Mouse (Mus musculus) layer of hippocampus, adult 2 months (tissue): Measurements from ENCODE around the gene Celf2. TPM values are rescaled to one million over a fixed set of nuclear protein-coding genes. Genes with fewer than 3 reads are reported as not detected.

Experiments used
- DNase-seq, 2 experiments: peaks; one replicate each; pipeline ENCODE4 v3.0.0; 2022; ENCODE audit warnings: low spot score in 2 of 2
- H3K27ac ChIP-seq: fragments of 200-600 bp; 2 replicates; pipeline ENCODE4 v1.8.1; 2022
- H3K4me3 ChIP-seq: fragments of 200-600 bp; 2 replicates; pipeline ENCODE4 v1.8.1; 2022; ENCODE audit warnings: mild to moderate bottlenecking
- CTCF ChIP-seq: fragments of 200-600 bp; conservative IDR thresholded peaks from 2 replicates; pipeline ENCODE4 v1.8.1; 2022; ENCODE audit warnings: antibody characterized with exemption, mild to moderate bottlenecking, moderate library complexity
- total RNA-seq, 2 experiments: library from RNA; stranded (reverse); gene quantifications; 2 replicates each; pipeline ENCODE4 v1.2.3; 2021

Gene Celf2
- total RNA-seq, 2 experiments from 2014 or later, result 500 to 535 TPM

DNA sequence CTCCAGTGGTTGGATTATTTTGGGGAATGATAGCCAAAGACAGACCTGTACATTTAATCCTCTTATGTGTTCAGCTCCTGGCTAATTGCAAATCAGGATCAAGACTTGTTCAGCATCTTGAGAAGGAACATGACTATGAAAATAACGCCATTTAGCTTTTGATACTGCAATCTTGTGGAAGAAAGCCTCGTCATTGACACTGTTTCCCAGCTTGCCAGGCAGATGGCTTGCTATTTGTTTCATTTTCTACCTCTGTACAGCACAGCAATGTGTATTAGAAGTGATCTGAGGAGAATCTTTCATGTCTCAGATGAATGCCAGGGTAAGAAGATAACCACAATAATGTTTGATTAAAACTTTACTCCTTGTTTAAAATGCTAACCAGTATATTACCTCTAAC lies 315.9 kb downstream of the Celf2 start:
- DNase-seq, result peak in 1 of 2 experiments; percentile 41
- TF ChIP-seq CTCF, result no peak
- peak overlapping the region; percentile 76 for H3K27ac ChIP-seq
- H3K4me3 ChIP-seq, result no peak overlapping the region

DNA sequence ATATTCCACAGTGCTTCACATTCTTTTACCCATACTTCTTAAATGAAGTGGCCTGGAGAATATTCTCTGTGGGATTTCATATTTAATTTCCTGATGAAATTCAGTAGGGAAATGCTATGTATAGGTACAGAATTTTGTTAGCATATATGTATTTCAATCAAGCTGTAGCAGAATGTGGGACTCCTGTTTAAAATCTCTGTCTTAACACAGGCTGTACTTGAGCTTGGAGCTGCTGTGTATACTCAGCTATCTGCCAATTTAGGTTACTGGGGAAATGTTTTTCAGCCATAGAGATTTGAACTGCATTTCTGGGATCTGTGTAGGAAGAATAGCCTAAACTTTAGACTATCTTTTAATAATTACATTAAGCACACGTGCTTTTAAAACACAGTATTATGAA lies 330.2 kb downstream of the Celf2 start:
- DNase-seq, result no peak
- Histone ChIP-seq H3K27ac (peak overlapping the region; percentile 49), H3K4me3 (no peak overlapping the region)
- no peak for TF ChIP-seq CTCF

DNA sequence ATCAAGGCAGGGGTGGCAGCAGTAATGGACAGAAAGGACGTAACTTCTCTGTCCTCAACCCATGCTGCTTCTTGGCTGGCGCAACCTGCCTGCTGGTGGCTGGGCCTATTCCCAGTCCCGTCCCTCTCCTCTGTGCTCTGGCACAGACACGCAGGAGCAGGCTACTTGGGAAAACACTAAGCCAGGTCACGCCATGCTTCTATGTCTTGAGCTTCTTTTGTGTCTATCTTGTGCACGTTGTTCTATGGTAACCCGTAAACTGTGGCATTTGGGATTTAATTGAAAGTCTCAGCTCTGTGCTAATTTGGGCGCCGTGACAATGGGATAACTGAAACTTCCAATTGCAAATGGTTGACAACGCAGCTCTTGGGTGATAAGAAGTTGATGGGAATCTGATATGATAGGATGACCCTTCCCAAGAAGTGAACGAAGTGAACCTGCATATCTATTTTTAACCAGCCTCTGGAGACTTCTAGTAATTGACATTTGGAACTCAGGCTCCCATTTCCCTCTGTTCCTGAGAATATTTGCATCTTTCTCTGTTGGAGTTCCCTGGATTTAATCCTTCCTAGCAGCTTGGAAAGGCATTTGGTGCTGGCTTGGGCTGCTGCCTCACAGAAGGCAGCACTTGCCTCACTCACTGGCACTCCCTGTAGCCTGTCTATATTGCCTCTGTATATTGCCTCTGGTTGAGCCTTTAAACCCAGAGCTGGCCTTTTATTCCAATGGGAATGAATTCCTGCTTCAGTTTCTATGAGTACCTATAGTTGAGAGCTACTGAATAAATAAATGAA lies 335.9 kb downstream of the Celf2 start:
- no peak for TF ChIP-seq CTCF
- peak; percentile 52 to 55 for DNase-seq
- peak overlapping the region; percentile 80 for H3K27ac ChIP-seq

DNA sequence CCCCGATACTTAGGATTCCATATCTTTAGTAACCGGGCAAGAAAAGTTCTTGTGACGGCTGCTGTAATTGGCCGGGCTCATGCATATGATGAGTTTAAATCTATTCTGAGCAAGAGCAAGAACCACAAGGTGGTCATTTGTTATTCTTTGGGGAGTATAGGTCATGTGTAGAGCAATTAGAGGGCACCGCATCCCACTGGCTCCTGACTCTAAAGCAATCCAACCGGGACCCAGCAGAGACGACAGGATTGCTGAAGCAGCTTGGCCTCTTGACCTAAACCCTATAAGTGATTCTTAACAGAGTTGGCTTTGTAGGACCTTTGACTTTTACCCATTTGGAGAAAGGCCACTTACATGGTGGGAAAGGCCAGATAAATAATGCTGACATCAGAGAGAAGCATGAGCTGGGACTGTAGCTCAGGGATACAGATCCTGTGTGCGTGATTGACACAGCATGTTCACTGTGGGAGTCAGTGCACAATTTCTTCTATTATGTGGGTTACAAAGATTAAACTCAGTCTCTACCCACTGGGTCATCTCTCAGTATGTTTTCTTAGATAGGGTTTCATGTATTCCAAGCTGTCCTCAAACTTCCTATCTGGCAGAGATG lies 338.2 kb downstream of the Celf2 start:
- Histone ChIP-seq H3K27ac (peak overlapping the region; percentile 74), H3K4me3 (no peak overlapping the region)
- TF ChIP-seq CTCF, result no peak
- no peak for DNase-seq

More for the DNA sequence above, 335.9 kb downstream of the Celf2 start:
- H3K4me3 ChIP-seq, result no peak overlapping the region

DNA sequence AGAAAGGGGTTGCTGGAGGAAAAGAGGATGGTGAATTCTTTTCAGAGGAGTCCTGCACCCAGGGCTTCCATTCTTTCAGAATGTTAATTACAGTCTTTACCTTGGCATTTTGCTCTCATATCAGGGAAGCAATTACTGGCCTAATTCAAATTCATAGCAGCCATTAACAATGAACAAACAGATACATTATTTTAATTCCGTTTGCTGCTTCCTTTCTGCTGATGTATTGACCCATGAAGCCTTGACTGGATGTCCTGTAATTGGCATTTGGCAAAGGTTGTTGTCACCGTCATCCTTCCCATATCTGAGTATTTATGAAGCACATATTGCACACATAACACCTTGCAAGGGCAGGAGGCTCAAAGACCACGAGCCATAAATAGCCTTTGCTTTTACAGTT lies 343.6 kb downstream of the Celf2 start:
- Histone ChIP-seq H3K27ac (peak overlapping the region; percentile 18; the same call in 1 of the 2 replicates), H3K4me3 (no peak overlapping the region)
- no peak for DNase-seq
- TF ChIP-seq CTCF, result no peak

DNA sequence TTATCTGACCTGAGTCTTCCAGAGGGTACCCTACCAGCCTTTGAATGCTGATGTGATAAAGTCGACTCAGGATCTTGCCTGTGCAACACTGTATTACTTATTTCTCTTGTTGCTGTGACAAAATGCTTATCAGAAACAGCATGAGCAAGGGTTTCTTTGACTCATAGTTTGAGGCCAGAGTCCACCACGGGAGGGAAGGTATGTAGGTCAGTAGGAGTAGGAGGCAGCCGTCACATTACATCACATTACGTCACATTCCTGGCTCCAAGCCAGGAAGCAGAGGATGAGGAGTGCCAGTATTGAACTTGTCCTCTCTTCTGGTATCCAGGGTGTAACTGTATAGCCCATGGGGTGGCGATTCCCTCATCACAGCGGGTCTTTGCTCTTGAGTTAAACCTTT lies 349.3 kb downstream of the Celf2 start:
- no peak overlapping the region for H3K27ac ChIP-seq
- DNase-seq, result no peak
- H3K4me3 ChIP-seq, result no peak overlapping the region
- no peak for TF ChIP-seq CTCF

DNA sequence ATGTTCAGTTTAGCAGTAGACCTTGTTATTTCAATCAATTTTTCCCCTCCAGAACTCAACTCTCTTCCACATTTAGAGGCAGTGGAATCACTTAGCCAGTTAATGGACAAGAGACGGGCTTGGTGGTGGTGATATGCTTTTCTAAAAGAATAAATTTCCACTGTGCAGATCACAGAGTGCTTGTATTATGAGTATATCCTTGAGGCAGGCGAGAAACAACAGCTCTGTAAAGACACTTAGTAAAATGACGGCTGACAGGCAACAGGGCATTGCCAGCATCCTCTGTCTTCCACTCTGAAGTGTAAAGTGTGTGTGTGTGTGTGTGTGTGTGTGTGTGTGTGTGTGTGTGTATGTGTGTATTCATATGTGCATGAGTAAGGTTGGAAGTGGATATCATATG lies 362.1 kb downstream of the Celf2 start:
- H3K27ac ChIP-seq, result peak overlapping the region; percentile 81
- no peak for DNase-seq
- H3K4me3 ChIP-seq, result no peak overlapping the region

DNA sequence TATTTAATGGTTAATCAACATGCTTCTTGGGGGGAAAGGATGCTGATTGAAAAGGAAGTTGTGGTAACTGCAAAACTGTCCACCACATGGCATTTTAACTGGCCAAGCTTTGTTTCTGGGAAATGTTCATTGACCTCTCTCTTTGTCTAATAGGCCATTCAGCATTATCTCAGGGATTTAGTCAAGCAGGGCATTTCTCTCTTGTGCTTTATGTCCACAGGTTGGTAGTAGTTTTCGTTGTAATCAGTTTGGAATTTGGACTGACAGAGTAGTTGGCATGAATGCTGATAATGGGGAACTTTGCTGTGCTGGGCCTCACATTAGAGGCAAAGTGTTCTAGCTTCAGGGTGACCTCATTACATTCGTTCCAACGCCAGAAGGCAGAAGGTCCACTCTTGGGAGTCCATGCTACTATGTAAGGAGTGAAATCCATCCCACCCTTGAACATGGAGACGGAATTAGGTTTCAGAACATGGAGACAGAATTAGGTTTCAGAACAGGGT lies 363.8 kb downstream of the Celf2 start:
- H3K27ac ChIP-seq, result peak overlapping the region; percentile 81; the same call in 1 of the 2 replicates
- DNase-seq, result no peak
- no peak overlapping the region for H3K4me3 ChIP-seq
- TF ChIP-seq CTCF, result no peak

More for the DNA sequence above, 362.1 kb downstream of the Celf2 start:
- TF ChIP-seq CTCF, result no peak

DNA sequence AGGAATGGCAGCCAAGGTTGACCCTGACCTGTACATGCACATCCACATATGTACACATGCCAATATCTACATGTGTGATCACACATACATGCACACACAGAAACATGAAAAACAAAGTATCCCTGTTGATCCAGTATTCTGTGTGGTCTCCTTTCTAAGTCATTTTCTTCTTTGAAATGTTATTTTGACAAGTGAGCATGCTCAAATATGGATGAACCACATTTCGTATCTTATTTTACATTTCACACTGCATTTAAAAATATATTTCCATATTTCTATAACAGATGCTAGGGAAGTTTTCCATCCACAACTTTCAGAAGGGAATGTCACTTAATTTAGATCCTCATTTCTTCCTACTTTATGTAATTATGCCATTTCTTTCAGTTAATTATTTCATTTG lies 364.5 kb downstream of the Celf2 start:
- DNase-seq, result no peak
- H3K27ac ChIP-seq, result peak overlapping the region; percentile 81
- H3K4me3 ChIP-seq, result no peak overlapping the region
- no peak for TF ChIP-seq CTCF

DNA sequence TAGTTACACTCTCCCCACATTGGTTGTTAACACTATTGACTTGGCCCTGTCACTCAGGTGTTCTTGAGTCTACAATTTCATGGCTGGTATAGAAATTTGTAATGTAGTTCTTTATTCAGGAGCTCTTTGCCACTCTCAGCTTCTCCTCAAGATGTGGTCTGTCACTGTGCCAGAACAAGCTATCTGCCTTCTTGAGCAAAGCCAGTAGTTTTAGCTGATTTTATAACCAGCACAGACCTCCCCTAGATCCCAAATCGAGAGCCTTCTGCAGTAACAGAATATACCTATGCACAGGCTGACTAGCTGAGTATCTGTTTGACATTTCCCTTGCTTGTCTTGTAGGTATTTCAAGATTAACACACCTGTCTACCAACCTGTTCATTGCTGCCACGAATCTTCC lies 386.0 kb downstream of the Celf2 start:
- Histone ChIP-seq H3K4me3 (no peak overlapping the region), H3K27ac (peak overlapping the region; percentile 46; the same call in 1 of the 2 replicates)
- DNase-seq, result no peak
- TF ChIP-seq CTCF, result no peak

DNA sequence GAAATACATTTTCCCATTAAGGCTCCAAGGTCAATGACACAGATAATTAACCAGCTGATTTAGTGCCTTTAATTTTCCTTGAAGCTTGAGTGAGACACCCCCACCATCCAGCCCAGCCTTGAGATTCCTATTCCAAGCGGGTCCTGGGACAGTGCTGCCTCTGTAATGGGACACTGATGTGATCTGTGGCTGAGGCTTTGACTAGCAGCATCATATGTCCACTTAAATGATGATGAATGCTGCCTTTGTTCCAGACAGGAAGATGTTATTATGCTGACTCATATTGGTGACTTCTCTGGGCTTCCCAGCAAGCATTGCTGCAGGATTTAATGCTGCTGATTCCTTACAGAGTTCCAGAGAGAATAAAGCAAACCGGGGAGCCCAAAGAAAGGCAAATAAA lies 393.6 kb downstream of the Celf2 start:
- TF ChIP-seq CTCF, result no peak
- no peak overlapping the region for H3K4me3 ChIP-seq
- peak overlapping the region; percentile 81 for H3K27ac ChIP-seq
- no peak for DNase-seq

DNA sequence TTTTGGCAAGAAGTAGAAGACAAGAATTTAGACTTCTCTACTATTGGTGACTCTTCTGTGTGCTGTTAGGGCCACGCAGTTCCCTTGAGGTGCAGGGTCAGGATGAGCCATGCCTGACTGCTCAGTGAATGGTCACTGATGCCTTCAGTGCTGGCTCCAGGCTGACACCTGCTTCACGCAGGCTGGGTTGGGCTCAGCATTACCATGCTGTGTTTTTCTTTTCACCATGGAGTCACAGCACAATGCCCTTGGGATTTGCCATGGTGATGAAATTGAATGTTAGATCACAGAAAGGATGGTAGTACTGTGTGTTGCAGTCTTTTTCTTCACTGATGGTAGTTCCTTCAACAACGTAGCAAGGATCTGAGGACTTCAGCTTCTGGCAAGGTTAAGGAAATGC lies 394.2 kb downstream of the Celf2 start:
- TF ChIP-seq CTCF, result no peak
- Histone ChIP-seq H3K4me3 (no peak overlapping the region), H3K27ac (peak overlapping the region; percentile 81)
- no peak for DNase-seq

DNA sequence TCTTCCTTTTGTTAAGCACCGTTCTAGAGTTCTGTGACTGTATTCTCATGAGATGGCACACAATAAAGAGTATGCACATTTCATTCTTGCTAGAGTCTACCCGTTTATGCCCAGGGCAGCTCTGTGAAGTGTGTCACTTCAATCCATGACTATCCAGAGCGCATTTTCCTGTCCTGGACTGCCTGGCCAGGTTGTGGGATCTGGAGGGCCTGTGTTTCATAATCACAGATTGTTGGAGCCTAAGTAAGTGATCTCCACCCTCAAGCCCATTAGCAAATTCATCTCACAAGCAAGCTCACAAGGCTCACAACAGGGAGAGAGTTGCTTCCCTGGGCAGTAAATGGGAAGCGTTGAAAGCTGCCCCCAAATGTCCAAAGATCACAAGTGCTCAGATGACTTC lies 395.6 kb downstream of the Celf2 start:
- no peak for TF ChIP-seq CTCF
- Histone ChIP-seq H3K27ac (peak overlapping the region; percentile 81), H3K4me3 (no peak overlapping the region)
- DNase-seq, result no peak
